Mouse (Mus musculus) E14TG2a.4 (cell line): Measurements from ENCODE around the gene 4931428F04Rik.

Source experiments
- CTCF ChIP-seq: conservative IDR thresholded peaks from 2 replicates; pipeline ENCODE4 v1.5.1; 2014; ENCODE audit warnings: low read length
- NANOG ChIP-seq: IDR thresholded peaks from 2 replicates; pipeline ENCODE4 v1.6.1; 2014; ENCODE audit warnings: borderline replicate concordance, low read length, mixed read lengths
- POU5F1 ChIP-seq: IDR thresholded peaks from 2 replicates; pipeline ENCODE4 v1.6.1; 2014; ENCODE audit warnings: low read length, borderline replicate concordance

GRCm38 (mm10) chr8:105313622-105314402, 24.1 kb upstream of the 4931428F04Rik start:
- TF ChIP-seq CTCF (no peak), POU5F1 (no peak), NANOG (no peak)
